Mouse (Mus musculus) layer of hippocampus, adult 2 months (tissue): ENCODE data around the gene Bank1. TPM values are rescaled to one million over a fixed set of nuclear protein-coding genes. Genes with fewer than 3 reads are reported as not detected.

Experiments
- DNase-seq, 2 experiments: peaks; one replicate each; pipeline ENCODE4 v3.0.0; 2022; ENCODE audit warnings: low spot score in 2 of 2
- H3K27ac ChIP-seq: fragments of 200-600 bp; 2 replicates; pipeline ENCODE4 v1.8.1; 2022
- H3K4me3 ChIP-seq: fragments of 200-600 bp; 2 replicates; pipeline ENCODE4 v1.8.1; 2022; ENCODE audit warnings: mild to moderate bottlenecking
- CTCF ChIP-seq: fragments of 200-600 bp; conservative IDR thresholded peaks from 2 replicates; pipeline ENCODE4 v1.8.1; 2022; ENCODE audit warnings: antibody characterized with exemption, mild to moderate bottlenecking, moderate library complexity
- total RNA-seq, 2 experiments: library from RNA; stranded (reverse); gene quantifications; 2 replicates each; pipeline ENCODE4 v1.2.3; 2021

The Bank1 gene
- total RNA-seq, 2 experiments from 2014 or later, result 0.92 to 1.6 TPM

- Histone ChIP-seq H3K27ac (no peak overlapping the region), H3K4me3 (no peak overlapping the region)
- TF ChIP-seq CTCF, result no peak
- DNase-seq, result no peak
Measured at GRCm38 (mm10) chr3:136132013-136132412, 193.9 kb downstream of the Bank1 start.

DNA sequence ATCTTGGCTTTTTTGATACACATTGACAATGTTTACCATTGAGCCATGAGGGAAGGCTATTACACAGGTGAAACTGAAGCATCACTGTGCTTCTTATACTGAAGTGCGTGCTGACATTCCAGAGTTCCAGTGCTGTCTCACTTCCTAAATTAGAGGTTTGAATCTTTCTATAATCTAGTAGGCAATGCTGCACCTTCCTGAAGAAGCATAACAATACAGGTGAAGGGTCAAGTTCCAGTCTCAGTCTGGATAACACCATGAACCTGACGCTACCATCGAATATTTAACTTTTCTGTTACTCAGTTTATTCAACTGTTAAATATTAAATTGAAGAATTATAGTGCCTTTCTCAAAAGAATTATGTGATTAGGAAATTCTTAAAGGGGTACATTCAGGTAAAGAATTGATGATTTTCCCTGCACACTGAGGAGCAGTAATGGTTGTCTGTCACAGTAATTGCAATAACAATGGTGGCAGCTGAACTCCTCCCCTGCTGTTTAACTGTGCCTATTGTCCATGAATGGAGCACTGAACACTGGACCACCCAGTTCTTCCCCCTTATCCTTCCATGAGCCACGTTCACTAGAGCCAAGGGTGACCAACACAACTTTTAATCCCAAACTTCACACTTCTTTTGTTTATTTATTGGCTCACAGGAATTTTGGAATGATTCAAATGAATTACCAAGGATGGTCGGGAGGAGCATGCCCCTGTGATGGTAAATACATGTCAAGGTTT lies 210.2 kb downstream of the Bank1 start:
- DNase-seq, result no peak
- no peak for TF ChIP-seq CTCF
- no peak overlapping the region for H3K27ac ChIP-seq
- H3K4me3 ChIP-seq, result no peak overlapping the region

- no peak for TF ChIP-seq CTCF
- peak overlapping the region; percentile 77 for H3K27ac ChIP-seq
- H3K4me3 ChIP-seq, result no peak overlapping the region
- DNase-seq, result peak in 1 of 2 experiments; percentile 19
Measured at GRCm38 (mm10) chr3:136109411-136110139, 216.3 kb downstream of the Bank1 start.

GRCm38 (mm10) chr3:136106452-136106851 lies 219.4 kb downstream of the Bank1 start:
- DNase-seq, result no peak
- H3K4me3 ChIP-seq, result no peak overlapping the region
- no peak overlapping the region for H3K27ac ChIP-seq
- TF ChIP-seq CTCF, result no peak

DNA sequence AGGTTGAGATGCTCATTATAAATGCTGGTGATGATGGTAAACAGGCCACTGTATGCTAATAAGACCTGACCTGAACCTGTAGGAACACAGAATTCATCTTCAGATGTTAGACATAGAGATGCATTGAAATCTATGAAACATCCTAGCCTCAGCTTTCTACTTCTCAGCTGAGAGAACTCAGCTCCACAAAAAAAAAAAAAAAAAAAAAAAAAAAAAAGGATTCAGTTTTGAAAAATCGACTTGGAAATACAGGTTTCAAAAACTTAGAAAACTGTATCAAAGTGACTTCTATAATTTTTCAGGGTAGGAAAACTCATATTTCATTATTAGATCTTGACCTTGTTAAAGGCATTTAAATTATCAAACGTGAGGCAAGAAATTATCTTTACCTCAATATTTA lies 222.5 kb downstream of the Bank1 start:
- no peak for TF ChIP-seq CTCF
- Histone ChIP-seq H3K4me3 (no peak overlapping the region), H3K27ac (no peak overlapping the region)
- no peak for DNase-seq

DNA sequence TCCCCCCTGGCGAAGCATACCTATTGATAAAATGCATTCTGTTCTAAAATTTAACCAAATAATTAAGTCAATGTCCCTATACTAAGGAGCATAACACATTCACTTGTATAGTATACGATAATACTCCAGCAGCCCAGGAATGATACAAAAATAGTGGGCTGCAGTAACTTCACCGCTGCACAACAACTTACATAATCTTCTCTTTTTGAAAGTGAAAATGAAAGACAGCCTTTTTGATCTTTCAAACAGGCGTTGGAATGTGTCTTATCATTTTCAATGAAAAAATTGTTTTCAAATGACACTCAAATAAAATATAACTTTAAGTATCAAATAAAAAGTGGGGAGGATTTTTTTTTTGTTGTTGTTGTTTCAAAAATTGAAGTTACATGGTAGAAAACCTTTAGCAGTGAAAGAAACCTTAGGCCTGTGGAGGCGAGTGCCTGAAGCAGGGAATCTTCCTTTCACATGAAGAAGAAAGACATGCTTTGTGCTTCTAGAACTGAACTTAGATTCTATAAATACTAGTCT lies 224.8 kb downstream of the Bank1 start:
- DNase-seq, result no peak
- no peak for TF ChIP-seq CTCF
- Histone ChIP-seq H3K27ac (no peak overlapping the region), H3K4me3 (no peak overlapping the region)

GRCm38 (mm10) chr3:136100292-136100691 lies 225.6 kb downstream of the Bank1 start:
- Histone ChIP-seq H3K27ac (no peak overlapping the region), H3K4me3 (no peak overlapping the region)
- DNase-seq, result no peak
- no peak for TF ChIP-seq CTCF

- no peak for DNase-seq
- TF ChIP-seq CTCF, result no peak
- Histone ChIP-seq H3K27ac (peak overlapping the region; percentile 61), H3K4me3 (no peak overlapping the region)
Measured at GRCm38 (mm10) chr3:136086948-136087660, 238.8 kb downstream of the Bank1 start.

GRCm38 (mm10) chr3:136086431-136086830 lies 239.4 kb downstream of the Bank1 start:
- H3K4me3 ChIP-seq, result no peak overlapping the region
- no peak for TF ChIP-seq CTCF
- no peak for DNase-seq
- peak overlapping the region; percentile 61 for H3K27ac ChIP-seq

DNA sequence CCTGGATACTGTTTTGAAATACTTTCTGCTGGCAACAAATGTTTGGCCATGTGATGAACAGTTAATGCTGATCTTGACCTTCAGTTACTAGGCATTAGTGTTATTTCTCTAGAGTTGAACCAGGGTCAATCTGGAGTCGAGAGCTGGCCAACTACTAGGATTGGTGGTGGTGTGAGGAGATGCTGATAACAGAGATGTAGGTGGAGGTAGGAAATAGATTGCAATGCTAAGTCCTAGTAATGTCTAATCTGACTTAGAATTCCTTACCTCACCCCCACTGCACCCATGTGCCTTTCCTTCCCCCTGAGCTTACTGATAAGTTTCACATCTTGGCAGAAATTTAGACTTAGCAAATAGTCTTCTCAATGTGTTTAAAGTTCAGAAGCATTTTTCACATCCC lies 240.8 kb downstream of the Bank1 start:
- no peak for TF ChIP-seq CTCF
- no peak overlapping the region for H3K4me3 ChIP-seq
- no peak for DNase-seq

GRCm38 (mm10) chr3:136084066-136084465 lies 241.8 kb downstream of the Bank1 start:
- Histone ChIP-seq H3K27ac (no peak overlapping the region; the same call in 1 of the 2 replicates), H3K4me3 (no peak overlapping the region)
- DNase-seq, result no peak
- TF ChIP-seq CTCF, result no peak

More for the DNA sequence above, 240.8 kb downstream of the Bank1 start:
- H3K27ac ChIP-seq, result peak overlapping the region; percentile 24; the same call in 1 of the 2 replicates

- H3K4me3 ChIP-seq, result no peak overlapping the region
- no peak for TF ChIP-seq CTCF
Measured at GRCm38 (mm10) chr3:136081264-136081663, 244.6 kb downstream of the Bank1 start.

GRCm38 (mm10) chr3:136078535-136078934 lies 247.3 kb downstream of the Bank1 start:
- TF ChIP-seq CTCF, result no peak
- H3K27ac ChIP-seq, result no peak overlapping the region
- no peak for DNase-seq

More at GRCm38 (mm10) chr3:136081264-136081663, 244.6 kb downstream of the Bank1 start:
- no peak overlapping the region for H3K27ac ChIP-seq
- no peak for DNase-seq

More at GRCm38 (mm10) chr3:136078535-136078934, 247.3 kb downstream of the Bank1 start:
- no peak overlapping the region for H3K4me3 ChIP-seq
